Mouse (Mus musculus): ENCODE measurements around the gene Gch1. TPM values are rescaled to one million over a fixed set of nuclear protein-coding genes. Genes with fewer than 3 reads are reported as not detected.

Gene Gch1
- polyA plus RNA-seq, 1 experiment from 2014 or later = 1.5 TPM

GRCm38 (mm10) chr14:47190626-47191025, 1.4 kb upstream of the Gch1 start:
- H3K9ac ChIP-seq (replicated peaks; ENCODE audit: low read depth, low read length) = no peak overlapping the region
- H3K4me2 ChIP-seq (ENCODE audit: low read length) = no peak overlapping the region
- H3K27ac ChIP-seq (ENCODE audit: low read length) = no peak overlapping the region
- no peaks in the 10 kb centered on the region for H3K36me3 ChIP-seq (ENCODE audit: control insufficient read depth, insufficient read depth)
- H3K9me3 ChIP-seq (ENCODE audit: control insufficient read depth, low read length) = no peaks in the 10 kb centered on the region
- WGBS = 75% methylated on average over 4 of the region's 4 CpGs
- ATAC-seq = no peak
- no peak overlapping the region for H3K4me3 ChIP-seq (replicated peaks; ENCODE audit: low read length)
- peaks cover 10% of the 10 kb centered on the region for H3K4me1 ChIP-seq (replicated peaks; ENCODE audit: control insufficient read depth, insufficient read depth, low read length)
- peaks cover 19% of the 10 kb centered on the region for H3K27me3 ChIP-seq (replicated peaks; ENCODE audit: control insufficient read depth, insufficient read depth, low read length)

DNA sequence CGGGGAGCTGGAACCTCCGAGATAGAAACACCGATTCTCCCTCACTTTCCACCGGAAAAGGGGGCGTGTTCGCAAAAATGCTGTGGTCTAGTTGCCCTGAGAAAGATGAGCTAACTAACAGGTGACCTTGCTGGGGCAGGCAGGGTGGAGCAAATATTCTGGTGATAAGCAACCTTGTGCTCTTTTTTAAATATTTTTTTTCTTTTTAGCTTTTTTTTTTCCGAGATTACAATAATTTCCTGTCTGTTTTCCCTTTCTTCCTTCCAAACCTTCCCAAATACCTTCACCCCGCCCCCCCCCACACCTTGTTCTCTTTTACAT, 382 bp upstream of the Gch1 start:
- H3K4me3 ChIP-seq (replicated peaks; ENCODE audit: low read length) = peak overlapping the region; percentile 76
- H3K27me3 ChIP-seq (replicated peaks; ENCODE audit: control insufficient read depth, insufficient read depth, low read length) = peaks cover 19% of the 10 kb centered on the region
- peak overlapping the region; percentile 56 for H3K9ac ChIP-seq (replicated peaks; ENCODE audit: low read depth, low read length)
- no peak overlapping the region for H3K27ac ChIP-seq (ENCODE audit: low read length)
- peaks cover 10% of the 10 kb centered on the region for H3K4me1 ChIP-seq (replicated peaks; ENCODE audit: control insufficient read depth, insufficient read depth, low read length)
- 0 out of 2 replicates have a peak, but pooled peaks have one; percentile 2 for ATAC-seq
- H3K4me2 ChIP-seq (ENCODE audit: low read length) = peak overlapping the region; percentile 99
- 18% methylated on average over 8 of the region's 8 CpGs for WGBS
- no peaks in the 10 kb centered on the region for H3K9me3 ChIP-seq (ENCODE audit: control insufficient read depth, low read length)
- no peaks in the 10 kb centered on the region for H3K36me3 ChIP-seq (ENCODE audit: control insufficient read depth, insufficient read depth)

DNA sequence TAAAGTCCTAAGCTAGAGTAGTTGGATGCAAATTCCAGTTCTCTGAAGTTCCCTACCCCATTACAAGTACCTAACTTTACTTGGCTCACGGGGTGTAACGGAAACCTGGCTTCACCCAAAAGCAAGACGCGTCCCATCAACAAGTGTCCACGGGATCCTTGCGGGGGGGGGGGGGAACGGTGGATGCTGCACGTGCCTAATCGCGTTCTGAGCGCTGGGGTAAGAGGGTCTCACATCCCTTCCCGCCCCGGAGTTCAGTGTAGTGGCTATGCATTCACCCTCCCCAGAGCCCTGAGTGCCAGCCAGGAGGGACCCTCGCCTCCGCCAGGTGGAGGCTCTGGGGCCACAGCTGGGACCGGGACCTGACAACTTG, 752 bp downstream of the Gch1 start:
- Histone ChIP-seq H3K4me1 (replicated peaks; ENCODE audit: control insufficient read depth, insufficient read depth, low read length) (peaks cover 10% of the 10 kb centered on the region), H3K9me3 (ENCODE audit: control insufficient read depth, low read length) (no peaks in the 10 kb centered on the region), H3K36me3 (ENCODE audit: control insufficient read depth, insufficient read depth) (no peaks in the 10 kb centered on the region), H3K9ac (replicated peaks; ENCODE audit: low read depth, low read length) (peak overlapping the region; percentile 56; the same call in 1 of the 2 replicates), H3K4me2 (ENCODE audit: low read length) (peak overlapping the region; percentile 99), H3K27me3 (replicated peaks; ENCODE audit: control insufficient read depth, insufficient read depth, low read length) (peaks cover 19% of the 10 kb centered on the region), H3K4me3 (replicated peaks; ENCODE audit: low read length) (peak overlapping the region; percentile 76), H3K27ac (ENCODE audit: low read length) (no peak overlapping the region)
- ATAC-seq = peak; percentile 14; the same call in 1 of the 2 replicates
- 2% methylated on average over 14 of the region's 16 CpGs for WGBS

GRCm38 (mm10) chr14:47187666-47188360, 1.4 kb downstream of the Gch1 start:
- Histone ChIP-seq H3K4me2 (ENCODE audit: low read length) (no peak overlapping the region), H3K36me3 (ENCODE audit: control insufficient read depth, insufficient read depth) (no peaks in the 10 kb centered on the region), H3K27ac (ENCODE audit: low read length) (no peak overlapping the region), H3K4me1 (replicated peaks; ENCODE audit: control insufficient read depth, insufficient read depth, low read length) (peaks cover 10% of the 10 kb centered on the region), H3K4me3 (replicated peaks; ENCODE audit: low read length) (no peak overlapping the region), H3K9ac (replicated peaks; ENCODE audit: low read depth, low read length) (no peak overlapping the region), H3K27me3 (replicated peaks; ENCODE audit: control insufficient read depth, insufficient read depth, low read length) (peaks cover 19% of the 10 kb centered on the region), H3K9me3 (ENCODE audit: control insufficient read depth, low read length) (no peaks in the 10 kb centered on the region)
- no peak for ATAC-seq
- WGBS = 34% methylated on average over 12 of the region's 12 CpGs

DNA sequence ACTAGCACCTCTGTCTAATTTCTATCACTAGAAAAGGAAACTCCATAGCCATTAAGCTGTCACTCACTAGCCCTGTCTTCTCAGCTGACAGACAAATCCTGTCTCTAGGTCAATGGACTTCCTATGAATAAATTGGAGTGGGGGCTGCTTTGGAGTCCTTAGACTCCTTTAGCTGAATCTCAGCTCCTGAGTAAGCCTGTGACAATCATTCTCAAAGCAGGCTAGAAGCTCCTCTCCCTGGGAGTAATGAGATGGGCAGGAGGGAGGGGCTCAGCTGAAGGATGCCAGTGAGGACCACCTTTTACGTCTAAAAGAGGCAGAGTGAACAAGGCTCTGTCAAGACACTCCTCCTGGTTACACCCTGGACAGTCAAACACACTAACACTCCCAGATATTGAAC, 2.0 kb downstream of the Gch1 start:
- no peak overlapping the region for H3K27ac ChIP-seq (ENCODE audit: low read length)
- 28% methylated on average over 1 of the region's 1 CpGs for WGBS
- ATAC-seq = no peak
- no peaks in the 10 kb centered on the region for H3K9me3 ChIP-seq (ENCODE audit: control insufficient read depth, low read length)
- H3K36me3 ChIP-seq (ENCODE audit: control insufficient read depth, insufficient read depth) = no peaks in the 10 kb centered on the region
- H3K4me3 ChIP-seq (replicated peaks; ENCODE audit: low read length) = no peak overlapping the region
- H3K4me1 ChIP-seq (replicated peaks; ENCODE audit: control insufficient read depth, insufficient read depth, low read length) = peaks cover 10% of the 10 kb centered on the region
- H3K4me2 ChIP-seq (ENCODE audit: low read length) = no peak overlapping the region
- no peak overlapping the region for H3K9ac ChIP-seq (replicated peaks; ENCODE audit: low read depth, low read length)
- H3K27me3 ChIP-seq (replicated peaks; ENCODE audit: control insufficient read depth, insufficient read depth, low read length) = peaks cover 19% of the 10 kb centered on the region

DNA sequence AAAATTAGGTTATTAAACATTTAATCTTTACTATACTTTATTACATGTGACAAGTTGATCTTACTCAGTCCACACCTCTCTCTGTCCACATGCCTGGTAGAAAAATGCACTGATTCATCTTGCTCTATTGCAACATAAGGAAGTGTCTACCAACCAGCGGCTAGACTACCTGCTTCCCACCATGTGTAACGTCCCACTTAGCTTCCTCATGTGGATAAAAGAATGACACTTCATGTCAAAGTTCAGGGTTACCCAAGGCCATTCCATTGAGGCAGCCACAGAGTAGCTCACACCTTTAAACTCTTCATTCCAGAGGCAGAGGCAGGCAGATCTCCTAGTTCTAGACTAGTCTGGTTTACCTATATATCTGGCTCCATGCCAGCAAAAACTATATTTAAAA, 2.7 kb downstream of the Gch1 start:
- peaks cover 14% of the 10 kb centered on the region for H3K4me1 ChIP-seq (replicated peaks; ENCODE audit: control insufficient read depth, insufficient read depth, low read length)
- H3K36me3 ChIP-seq (ENCODE audit: control insufficient read depth, insufficient read depth) = no peaks in the 10 kb centered on the region
- H3K9me3 ChIP-seq (ENCODE audit: control insufficient read depth, low read length) = no peaks in the 10 kb centered on the region
- H3K27ac ChIP-seq (ENCODE audit: low read length) = no peak overlapping the region
- no peak overlapping the region for H3K9ac ChIP-seq (replicated peaks; ENCODE audit: low read depth, low read length)
- 91% methylated on average over 2 of the region's 2 CpGs for WGBS
- H3K27me3 ChIP-seq (replicated peaks; ENCODE audit: control insufficient read depth, insufficient read depth, low read length) = peaks cover 19% of the 10 kb centered on the region
- no peak overlapping the region for H3K4me2 ChIP-seq (ENCODE audit: low read length)
- no peak overlapping the region for H3K4me3 ChIP-seq (replicated peaks; ENCODE audit: low read length)
- ATAC-seq = no peak

- ATAC-seq = peak; percentile 62
- no peaks in the 10 kb centered on the region for H3K9me3 ChIP-seq (ENCODE audit: control insufficient read depth, low read length)
- H3K4me1 ChIP-seq (replicated peaks; ENCODE audit: control insufficient read depth, insufficient read depth, low read length) = 0 out of 2 replicates have a peak, but pooled peaks cover 6% of the 10 kb centered on the region
- H3K36me3 ChIP-seq (ENCODE audit: control insufficient read depth, insufficient read depth) = no peaks in the 10 kb centered on the region
- H3K27me3 ChIP-seq (replicated peaks; ENCODE audit: control insufficient read depth, insufficient read depth, low read length) = no peaks in the 10 kb centered on the region
- H3K4me3 ChIP-seq (replicated peaks; ENCODE audit: low read length) = no peak overlapping the region
- H3K4me2 ChIP-seq (ENCODE audit: low read length) = no peak overlapping the region
- H3K27ac ChIP-seq (ENCODE audit: low read length) = no peak overlapping the region
- no peak overlapping the region for H3K9ac ChIP-seq (replicated peaks; ENCODE audit: low read depth, low read length)
- WGBS = 32% methylated on average over 11 of the region's 11 CpGs
These were observed 7.5 kb downstream of the Gch1 start for GRCm38 (mm10) chr14:47181497-47182290.

DNA sequence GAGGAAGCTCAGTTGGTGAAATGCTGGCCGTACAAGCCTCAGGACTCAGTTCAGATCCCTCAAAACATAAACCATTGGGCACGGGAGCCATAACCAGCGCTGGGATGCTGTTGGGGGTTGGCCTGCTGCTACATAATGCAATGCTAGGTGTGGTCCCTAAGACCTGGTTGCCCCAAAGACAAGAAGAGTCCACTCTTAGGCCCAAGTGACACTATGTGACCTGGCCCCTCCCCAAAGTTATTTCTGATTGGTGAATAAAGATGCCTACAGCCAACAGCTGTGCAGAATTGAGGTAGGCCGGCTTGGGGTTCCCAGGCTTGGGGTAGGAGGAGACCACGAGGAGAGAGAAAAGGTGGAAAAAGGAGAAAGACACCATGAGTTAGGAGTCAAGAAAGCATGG, 10.4 kb downstream of the Gch1 start:
- no peak for ATAC-seq
- Histone ChIP-seq H3K4me2 (ENCODE audit: low read length) (no peak overlapping the region), H3K9me3 (ENCODE audit: control insufficient read depth, low read length) (no peaks in the 10 kb centered on the region), H3K27ac (ENCODE audit: low read length) (no peak overlapping the region), H3K9ac (replicated peaks; ENCODE audit: low read depth, low read length) (no peak overlapping the region), H3K27me3 (replicated peaks; ENCODE audit: control insufficient read depth, insufficient read depth, low read length) (no peaks in the 10 kb centered on the region), H3K4me3 (replicated peaks; ENCODE audit: low read length) (no peak overlapping the region), H3K36me3 (ENCODE audit: control insufficient read depth, insufficient read depth) (no peaks in the 10 kb centered on the region), H3K4me1 (replicated peaks; ENCODE audit: control insufficient read depth, insufficient read depth, low read length) (0 out of 2 replicates have a peak, but pooled peaks cover 6% of the 10 kb centered on the region)
- WGBS = 93% methylated on average over 5 of the region's 5 CpGs

- Histone ChIP-seq H3K27ac (ENCODE audit: low read length) (no peak overlapping the region), H3K9me3 (ENCODE audit: control insufficient read depth, low read length) (no peaks in the 10 kb centered on the region), H3K9ac (replicated peaks; ENCODE audit: low read depth, low read length) (no peak overlapping the region), H3K4me3 (replicated peaks; ENCODE audit: low read length) (no peak overlapping the region), H3K27me3 (replicated peaks; ENCODE audit: control insufficient read depth, insufficient read depth, low read length) (no peaks in the 10 kb centered on the region), H3K4me2 (ENCODE audit: low read length) (no peak overlapping the region), H3K4me1 (replicated peaks; ENCODE audit: control insufficient read depth, insufficient read depth, low read length) (0 out of 2 replicates have a peak, but pooled peaks cover 6% of the 10 kb centered on the region), H3K36me3 (ENCODE audit: control insufficient read depth, insufficient read depth) (no peaks in the 10 kb centered on the region)
- 53% methylated on average over 13 of the region's 13 CpGs for WGBS
- ATAC-seq = peak; percentile 28
These were observed 11.3 kb downstream of the Gch1 start for GRCm38 (mm10) chr14:47177846-47178414.
